Mouse (Mus musculus): ENCODE results near the gene Wdfy2.
"Not testable (repeated sequence)": the region's sequence is repeated elsewhere in the genome, so short reads cannot be mapped to it uniquely, and the experiment has no call there.

Wdfy2 gene

DNA sequence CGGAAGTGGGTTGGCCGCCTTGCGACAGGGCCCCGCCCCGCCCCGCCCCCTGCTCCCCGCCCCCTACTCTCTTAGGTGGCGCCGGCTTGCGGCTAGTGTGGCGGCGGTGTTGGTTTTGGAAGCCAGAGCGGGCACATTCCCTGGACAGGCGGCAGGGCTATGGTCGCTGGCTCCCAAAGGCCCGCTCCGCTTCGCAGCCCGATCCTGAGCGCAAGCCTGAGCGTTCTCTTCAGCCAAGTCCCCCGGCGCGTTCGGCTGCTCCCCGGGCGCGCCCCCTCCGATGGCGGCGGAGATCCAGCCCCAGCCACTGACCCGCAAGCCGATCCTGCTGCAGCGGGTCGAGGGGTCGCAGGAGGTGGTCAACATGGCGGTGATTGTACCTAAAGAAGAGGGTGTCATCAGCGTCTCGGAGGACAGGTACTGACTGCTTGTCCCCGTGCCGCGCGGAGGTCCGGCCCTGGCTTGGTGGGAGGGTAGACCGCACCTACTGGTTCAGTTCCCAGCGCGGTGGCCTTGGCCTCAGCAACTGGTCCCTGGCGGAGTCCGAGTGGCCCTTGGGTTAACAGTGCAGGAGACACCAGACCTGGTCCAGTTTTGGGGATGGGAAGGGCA, at the start of gene Wdfy2:
Gene Wdfy2 (plus strand): TSS at position 38 of the 612 bp plus-strand sequence.
- no peak for DNase-seq

DNA sequence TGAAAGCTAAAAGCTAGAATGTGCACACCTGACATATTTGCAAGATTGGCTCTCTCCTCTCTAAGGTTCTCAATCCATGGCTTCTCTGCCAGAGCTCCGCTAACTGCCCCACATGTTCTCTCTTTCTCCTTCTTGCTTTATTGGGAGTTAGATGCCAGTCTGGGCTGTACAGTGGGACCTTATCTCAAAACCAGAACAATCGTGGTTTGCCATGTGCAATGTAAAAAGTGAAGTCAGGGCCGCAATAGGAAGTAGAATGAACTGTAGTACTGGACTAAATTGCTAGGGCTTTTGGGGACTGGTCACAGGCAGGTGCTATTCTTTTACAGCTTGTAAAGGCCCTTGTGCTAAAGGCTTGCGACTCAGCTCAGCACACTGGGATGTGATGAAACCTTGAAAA, 48.2 kb upstream of the Wdfy2 start:
- DNase-seq = no peak

DNA sequence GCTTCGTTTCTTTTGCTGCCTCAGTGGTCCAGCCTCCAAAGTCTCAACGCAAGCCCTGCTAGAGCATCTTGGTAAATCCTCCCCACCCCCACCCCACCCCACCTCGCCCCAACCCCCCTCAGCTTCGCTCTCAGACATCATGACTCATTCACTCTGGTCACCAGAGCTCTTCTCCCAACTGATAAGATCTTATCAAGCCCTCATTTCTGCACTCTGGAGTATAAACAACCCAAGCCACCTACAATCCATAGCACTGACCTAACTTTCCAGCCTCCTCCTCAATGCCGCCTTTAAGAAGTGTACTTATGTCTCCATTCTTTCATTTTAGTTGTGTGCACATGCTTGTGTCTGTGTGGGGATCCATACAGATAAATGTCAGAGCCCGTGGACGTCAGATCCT, 41.8 kb upstream of the Wdfy2 start:
- DNase-seq = no peak

DNA sequence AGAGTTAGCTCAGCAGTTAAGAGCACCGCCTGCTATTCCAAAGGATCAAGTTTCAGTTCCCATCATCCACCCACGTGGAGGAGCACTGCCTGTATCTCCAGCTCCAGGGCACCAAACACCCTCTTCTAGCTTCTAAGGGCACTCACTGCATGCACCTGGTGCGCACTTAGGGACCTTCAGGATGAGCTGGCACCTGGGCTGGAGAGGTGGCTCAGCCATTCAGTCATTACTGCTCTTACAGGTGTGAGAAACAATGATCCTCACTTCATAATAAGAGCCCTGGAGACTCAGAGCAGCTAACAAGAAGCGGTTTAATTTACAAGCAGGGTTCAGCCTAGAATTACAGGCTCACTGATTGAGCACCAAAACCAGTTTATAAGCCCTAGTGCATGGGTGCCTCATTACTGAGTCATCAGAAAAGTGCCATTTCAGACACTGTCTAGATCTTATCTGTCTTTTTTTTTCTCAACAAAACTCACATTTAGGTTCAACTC, 38.8 kb upstream of the Wdfy2 start:
- no peak for DNase-seq

DNA sequence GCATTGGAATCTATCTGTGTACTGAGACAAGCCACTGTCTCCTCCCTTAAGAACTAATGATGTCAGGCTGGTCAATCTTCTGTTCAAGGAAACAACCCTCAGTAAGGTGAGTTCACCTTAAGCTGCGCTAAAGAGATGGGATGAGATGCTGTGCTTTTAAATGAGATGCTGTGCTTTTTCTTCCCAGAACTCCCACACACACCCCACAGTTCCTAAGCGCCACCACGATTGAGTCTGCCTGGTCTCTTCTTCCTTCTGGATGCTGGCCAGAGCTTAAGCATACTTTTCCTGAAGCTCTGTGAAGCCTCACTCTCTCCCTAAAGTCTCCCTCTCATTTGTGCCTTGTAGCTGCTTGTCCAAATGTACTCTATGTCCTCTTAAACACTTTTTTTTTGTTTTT, 36.7 kb upstream of the Wdfy2 start:
- DNase-seq = no peak

DNA sequence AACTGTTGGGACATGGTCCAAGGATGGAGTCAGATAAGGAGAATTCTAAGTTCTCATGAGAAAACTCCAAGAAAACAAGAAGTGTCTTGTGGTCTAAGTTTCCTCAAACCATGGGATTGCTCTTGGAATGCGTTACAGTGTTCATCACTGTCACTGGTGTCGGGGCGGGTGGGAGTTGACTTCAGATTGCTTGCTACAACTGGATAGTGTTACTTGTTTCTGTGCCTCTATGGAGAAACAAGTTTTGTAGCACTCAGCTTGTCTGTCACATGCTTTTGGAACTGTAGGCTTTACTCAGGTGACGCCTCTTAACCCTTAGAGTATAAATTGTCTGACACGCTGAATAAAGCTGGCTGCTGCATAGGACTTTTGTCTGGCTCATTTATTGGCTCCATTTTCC, 34.3 kb upstream of the Wdfy2 start:
- no peak for DNase-seq

DNA sequence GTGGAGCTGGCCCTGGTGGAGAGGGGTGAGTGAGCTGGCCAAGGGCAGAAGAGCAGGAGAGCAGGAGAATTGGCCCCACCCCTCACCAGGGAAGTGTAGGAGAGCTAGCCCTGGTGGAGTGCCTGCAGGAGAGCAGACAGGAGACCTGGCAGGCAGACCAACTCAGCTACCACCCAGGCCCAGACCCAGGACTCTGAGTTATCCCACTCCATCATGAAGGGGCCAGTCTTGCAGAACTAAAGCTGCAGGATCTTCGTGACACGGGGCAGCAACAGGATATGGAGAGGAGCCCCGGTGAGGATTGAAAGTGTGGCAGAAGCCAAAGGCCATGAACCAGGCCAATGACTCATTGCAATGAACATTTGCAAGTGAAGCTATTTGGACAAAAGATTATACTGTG, 30.6 kb upstream of the Wdfy2 start:
- DNase-seq = no peak

DNA sequence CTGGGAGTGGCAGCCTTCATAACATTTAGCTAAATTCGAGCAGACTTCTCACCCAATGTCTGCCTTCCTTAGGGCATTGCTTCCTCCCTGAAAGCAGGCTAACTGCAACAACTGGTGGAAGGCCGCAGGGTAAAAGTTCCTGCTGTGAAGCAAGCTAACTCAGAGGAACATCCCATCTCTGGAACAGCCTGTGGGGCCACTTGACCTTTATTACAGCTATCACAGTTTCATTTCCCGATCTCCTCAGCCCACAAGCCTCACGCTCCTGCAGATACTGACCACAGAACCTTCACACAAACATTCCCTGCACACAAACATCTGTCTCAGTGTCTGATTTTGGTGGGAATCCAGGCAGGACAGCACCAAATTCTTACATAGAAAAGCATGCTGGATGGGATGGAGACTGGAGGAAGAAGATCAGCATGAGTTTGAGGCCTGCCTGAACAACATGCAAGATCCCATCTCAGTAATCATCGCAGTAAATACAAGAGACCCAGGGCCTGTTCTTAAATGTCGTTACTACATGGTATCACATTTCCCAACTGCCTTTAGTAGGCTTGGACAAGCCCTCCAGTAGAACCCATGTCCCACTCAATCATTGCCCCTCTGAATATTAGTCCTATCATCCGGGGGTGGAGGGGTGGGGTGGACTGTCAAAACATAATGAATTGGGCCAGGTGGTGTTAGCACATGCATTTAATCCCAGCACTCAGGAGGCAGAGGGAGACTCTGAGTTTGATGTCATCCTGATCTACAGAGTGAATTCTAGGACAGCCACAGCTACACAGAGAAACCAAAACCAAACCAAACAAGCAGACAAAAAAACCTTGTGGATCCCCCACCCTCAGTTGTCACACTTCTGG, 28.6 kb upstream of the Wdfy2 start:
- no peak for DNase-seq

DNA sequence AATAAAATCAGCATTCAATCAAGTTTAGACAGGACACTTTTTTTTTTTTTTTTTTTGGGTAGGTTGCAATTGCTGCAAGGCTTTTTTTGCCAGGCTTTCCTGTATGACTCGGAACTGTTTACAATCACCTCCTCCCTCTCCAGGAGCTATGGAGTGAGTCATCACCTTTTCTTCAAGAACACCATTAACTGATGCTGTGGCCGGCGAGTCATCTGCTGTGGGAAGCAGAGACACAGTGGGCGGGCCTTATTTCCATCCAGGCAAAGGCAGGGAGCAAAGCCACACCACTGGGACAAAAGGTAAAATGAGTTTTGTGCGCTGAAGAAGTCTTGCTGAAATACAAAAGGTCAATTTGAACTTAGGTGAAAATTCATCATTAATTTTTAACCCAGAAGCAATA, 24.7 kb upstream of the Wdfy2 start:
- no peak for DNase-seq

DNA sequence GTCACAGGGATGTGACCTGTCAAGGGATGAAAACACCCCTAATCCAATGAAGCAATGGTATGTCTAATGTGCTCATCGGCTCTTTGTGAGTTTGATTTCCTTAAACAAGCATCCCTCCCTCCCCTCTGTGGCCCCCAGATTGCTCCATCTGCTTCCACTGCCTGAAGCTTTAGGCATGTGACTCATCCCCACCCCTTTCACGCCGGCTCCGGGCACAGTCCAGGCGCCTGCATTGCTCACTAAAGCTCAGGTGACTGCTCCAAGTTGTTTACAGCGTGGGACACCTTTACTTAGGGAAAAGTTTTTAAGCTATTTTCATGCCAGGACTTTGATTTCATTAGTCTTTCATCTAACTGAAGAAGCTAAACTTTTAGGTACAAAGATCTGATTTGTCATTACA, 22.9 kb upstream of the Wdfy2 start:
- no peak for DNase-seq

DNA sequence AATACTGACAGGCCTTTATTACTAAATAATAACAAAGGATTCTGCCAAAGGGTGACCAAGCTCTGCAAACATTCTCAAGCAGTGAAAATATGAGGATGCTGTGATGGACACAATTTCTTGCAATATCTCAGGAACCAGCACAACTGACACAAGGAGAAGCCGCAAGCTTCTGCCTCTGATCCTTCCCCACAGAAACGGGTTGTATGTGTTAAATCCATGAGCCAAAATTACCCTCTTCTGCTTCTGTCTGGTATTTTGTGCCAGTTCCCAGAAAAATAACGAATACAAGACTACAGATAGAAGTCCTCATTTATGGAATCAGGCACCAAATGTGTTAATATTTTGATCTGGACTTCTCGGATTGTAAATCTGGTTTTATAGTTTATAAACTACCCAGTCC, 20.7 kb upstream of the Wdfy2 start:
- DNase-seq = no peak

DNA sequence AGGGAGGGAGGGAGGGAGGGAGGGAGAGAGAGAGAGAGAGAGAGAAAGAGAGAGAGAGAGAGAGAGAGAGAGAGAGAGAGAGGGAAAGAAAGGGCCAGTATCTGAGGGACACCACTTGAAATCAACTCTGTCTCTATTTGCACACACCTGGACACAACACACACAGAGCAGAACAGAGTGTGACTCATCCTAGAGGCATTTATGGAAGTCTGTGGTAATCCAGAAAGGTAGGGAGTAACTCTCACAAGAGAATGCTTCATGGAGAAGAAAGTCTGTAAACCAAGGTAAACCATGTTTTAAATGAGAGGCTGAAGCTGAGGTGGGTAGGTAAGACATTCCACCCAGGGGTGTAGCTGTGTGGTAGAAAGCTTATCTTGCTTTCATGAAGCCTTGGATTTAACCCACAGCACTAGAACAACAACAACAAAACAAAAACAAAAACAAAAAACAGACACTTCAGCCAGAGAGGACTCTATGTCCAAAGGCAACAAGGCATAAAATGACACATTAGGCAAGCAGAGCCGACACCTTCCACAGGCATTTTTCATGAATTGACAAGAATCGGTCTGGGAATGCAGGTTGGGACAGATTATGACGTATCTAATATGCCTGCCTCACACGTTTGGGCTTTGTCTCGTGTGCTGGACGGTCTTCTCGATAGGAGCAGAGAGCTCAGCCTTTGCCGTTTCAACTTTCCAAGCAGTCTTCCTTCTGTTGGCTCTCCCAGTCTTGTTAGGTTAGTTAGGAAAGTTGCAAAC, 11.7 kb upstream of the Wdfy2 start:
- no peak for DNase-seq

DNA sequence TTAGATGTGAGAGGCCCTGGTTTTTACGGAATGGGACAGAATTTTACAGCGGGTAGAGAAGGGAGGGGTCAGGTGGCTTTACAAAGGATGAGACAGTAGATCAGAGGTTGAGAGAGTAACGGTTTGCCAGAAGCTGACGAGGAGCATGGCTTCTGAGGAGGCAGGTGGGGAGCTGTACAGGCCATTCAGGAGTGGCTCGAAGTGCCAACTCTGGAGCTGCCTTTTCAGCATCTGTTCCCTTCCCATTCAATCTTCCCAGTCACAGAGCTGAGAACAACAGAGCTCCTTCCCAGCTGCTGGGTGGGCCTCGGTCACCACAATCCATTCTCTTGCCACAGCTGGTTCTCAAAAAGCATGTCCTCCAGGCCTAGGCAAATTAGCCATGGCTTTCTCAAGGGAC, 8.2 kb upstream of the Wdfy2 start:
- DNase-seq = no peak

DNA sequence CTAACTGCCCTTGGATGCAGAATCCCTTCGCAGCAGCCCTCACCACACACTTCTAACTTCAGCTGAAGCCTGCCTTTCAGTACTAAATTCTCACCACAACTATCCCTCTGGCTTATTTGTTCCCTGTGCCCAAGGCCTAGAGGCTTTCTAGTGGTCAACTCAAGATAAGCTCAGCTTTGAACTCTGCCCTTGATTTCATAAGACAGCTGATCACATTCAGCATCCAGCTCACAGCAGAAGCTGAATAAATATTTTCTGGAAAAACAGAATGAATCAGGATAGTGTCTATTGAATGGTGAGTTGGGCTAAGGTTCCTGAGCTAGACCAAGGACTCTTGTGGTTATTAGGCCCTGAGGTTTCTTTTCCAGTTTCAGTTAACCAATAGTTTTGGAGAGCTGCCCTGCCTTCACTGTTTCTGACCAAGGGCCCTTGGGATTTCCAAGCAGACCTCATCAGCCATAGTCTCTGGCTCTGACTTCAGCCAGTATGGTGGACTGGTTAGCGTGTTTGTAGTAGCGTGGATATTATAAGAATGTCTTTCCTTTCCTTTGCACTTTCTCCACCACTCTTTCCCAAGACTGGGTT, 5.7 kb upstream of the Wdfy2 start:
- DNase-seq = no peak

DNA sequence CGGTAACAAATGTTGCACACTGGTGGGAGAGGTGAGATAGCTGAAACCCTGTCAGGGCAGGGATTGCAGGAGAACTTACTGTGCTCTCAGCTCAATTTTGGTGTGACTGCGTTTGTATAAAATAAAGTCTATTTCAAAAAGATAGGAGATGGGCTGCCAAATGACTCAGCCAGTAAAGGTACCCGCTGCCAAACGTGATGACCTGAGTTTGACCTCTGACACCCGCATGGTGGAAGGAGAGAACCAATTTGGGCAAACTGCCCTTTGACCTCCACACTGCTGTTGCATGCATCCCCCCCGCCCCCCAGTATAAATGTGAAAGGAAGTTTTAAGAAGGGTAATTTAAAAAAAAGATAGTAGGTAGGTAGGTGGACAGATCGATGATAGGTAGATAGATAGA, 4.4 kb upstream of the Wdfy2 start:
- DNase-seq = no peak

DNA sequence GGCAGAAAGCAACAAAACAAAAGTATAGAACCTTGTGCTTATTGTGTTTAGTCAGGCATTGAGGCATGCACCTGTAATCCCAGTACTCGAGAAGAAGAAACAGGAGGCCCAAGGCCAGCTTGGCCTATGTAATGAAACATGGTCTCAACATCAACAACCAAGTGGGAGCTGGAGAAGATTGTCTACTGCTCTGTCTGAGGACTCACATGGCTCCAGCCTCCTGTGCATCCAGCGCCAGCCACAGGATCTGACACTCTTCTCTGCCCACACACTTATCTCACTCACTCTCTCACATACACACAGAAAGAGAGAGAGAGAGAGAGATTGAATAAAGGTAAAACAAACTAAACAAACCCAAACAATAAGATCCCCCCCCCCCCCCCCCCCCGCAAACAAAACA, 3.9 kb upstream of the Wdfy2 start:
- no peak for DNase-seq

DNA sequence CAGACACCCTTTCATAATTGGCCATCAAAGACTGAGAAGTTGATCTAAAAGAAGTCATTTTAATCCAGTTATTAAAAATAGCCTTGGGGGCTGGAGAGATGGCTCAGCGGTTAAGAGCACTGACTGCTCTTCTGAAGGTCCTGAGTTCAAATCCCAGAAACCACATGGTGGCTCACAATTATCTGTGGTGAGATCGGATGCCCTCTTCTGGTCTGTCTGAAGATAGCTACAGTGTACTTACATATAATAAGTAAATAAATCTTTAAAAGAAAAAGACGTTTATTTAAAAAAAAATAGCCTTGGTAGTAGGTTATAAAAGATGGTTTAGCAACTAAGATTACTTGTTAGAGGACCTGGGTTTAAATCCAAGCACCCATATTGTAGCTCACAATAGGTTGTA, 1.7 kb upstream of the Wdfy2 start:
- DNase-seq = not testable (repeated sequence)

DNA sequence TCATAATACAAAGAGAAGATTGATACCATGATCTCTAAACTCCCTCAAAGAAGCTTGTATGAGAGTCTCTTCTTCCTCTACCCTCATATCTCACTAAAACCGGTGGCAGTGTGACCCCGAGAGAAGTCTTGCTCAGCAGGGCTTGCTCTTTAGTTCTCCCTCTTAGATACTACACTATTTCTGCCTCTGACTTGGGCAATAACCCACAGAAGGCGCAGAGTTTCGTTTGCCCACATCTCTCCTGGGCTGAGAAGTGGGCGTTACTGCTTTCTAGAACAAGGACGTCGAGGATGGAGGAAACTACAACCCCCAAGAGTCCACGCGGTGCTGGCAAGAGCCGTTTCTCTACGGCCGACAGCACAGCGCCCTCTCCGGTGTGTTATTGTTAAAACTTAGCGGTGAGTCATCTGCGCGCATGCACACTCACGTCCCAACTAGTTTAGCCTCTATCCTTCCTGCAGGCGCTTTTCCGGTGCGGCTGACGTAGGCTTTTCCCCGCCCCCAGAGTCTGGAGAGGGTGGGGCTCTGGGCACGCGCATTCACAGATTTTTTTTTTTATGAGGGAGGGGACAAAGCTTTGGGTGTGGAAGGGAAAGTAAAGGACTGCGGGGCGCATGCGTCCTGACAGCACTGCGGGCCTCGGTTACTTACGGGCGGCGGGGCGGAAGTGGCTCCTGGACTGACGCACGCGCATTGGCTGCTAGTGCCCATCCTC, 395 bp upstream of the Wdfy2 start:
- DNase-seq = peak; percentile 97 to 99

DNA sequence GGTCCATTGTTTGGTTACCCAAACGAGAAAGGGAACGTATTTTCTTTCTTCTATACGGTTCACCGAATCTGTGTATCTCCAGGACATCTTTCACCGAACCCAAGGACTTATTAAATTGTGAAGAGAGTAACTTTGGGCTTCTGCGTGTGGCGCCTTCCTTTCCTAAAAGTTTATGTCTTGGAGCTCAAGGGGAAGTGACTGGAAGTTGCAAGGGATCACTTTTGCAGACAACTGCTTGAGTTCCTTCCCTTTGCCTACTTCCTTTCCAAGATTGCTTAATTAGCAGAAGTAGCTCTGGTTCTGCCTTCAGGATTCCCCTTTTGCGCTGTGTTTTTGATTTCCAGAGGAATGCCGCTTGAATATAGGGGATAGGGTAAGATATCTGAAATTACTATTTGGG, 858 bp downstream of the Wdfy2 start:
- DNase-seq = no peak

DNA sequence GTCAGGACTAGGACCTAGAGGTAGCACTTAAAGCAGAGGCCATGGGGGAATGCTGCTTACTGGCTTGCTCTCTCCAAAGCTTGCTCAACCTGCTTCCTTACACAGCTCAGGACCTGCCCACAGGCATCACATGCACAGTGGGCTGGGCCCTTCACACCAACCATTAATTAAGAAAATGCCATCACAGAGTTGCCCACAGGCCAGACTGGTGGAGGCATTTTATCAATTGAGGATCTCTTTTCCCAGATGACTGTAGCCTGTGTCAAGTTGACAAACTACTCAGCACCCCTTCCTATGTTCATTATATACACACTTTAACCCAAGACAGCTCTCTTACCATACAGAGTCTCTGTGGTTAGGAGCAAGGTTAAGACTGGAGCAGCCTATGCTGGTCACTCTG, 4.2 kb downstream of the Wdfy2 start:
- DNase-seq = no peak

DNA sequence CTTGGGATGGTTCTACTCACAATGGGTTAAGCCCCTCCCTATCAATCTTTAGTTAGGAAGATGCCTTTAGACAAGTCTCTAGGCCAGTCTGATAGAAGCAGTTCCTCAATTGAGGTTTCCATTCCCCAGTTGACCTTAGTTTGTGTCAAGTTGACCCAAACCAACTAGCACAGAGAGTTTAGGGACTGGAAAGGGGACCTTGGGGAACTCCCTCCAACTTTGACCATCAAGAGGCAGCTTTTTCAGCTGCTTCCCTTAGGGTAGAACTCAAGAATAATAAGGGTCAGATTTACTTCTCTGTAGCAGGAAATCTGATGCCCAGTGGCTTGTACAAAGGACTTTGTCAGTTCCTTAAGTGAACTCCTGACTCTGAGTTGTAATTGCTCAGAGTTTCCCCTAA, 5.0 kb downstream of the Wdfy2 start:
- no peak for DNase-seq

DNA sequence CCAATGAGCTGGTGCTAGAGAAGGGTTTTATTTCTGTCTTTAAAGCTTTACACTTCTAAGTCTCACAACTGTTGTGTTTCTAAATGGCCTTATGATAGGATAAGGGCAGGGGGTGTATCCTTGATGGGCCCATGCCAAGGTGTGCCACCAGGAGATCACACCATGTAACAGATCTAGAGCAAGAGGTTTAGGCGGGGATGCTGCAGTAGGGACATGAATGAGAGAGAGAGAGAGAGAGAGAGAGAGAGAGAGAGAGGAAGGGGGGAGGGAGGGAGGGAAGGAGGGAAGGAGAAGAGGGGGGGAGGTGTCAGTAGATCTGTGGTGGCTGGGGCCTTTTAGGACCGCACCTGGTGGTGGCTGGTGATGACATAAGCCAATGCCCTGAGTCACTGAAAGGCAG, 5.5 kb downstream of the Wdfy2 start:
- no peak for DNase-seq

DNA sequence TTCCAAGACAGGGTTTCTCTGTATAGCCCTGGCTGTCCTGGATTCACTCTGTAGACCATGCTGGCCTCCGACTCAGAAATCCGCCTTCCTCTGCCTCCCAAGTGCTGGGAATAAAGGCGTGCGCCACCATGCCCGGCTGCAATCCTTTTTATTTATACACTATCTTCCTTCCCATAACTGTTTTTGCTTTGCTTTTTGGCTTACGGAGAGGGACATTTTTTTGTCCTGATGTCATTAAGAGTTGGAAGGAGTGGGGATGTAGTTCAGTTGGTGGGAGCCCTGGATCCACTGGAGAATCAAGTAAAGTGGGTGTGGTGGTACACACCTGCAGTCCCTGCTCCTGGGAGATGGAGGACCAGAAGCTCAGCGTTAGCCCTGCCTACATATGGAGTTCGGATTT, 6.7 kb downstream of the Wdfy2 start:
- DNase-seq = no peak

Measured in thymus, postnatal 36 days (tissue).